Mouse (Mus musculus) C2C12 (cell line): Measurements from ENCODE around the gene Eno2. TPM values are rescaled to one million over a fixed set of nuclear protein-coding genes. Genes with fewer than 3 reads are reported as not detected.

Experiments used
- H3K27me3 ChIP-seq: one replicate; pipeline ENCODE4 v1.6.1; 2011; ENCODE audit not compliant: control insufficient read depth, insufficient read depth, insufficient read length
- H3K36me3 ChIP-seq: one replicate; pipeline ENCODE4 v1.6.1; 2011; ENCODE audit not compliant: control insufficient read depth, insufficient read depth
- H3K4me3 ChIP-seq: one replicate; pipeline ENCODE4 v1.5.1; 2011; ENCODE audit warnings: mild to moderate bottlenecking, control low read depth; ENCODE audit not compliant: poor library complexity, insufficient read depth, severe bottlenecking
- H3K79me2 ChIP-seq: one replicate; pipeline ENCODE4 v1.6.1; 2011; ENCODE audit not compliant: control insufficient read depth, insufficient read depth
- H3K79me3 ChIP-seq: one replicate; pipeline ENCODE4 v1.6.1; 2011; ENCODE audit warnings: low read depth, control low read depth
- H3ac ChIP-seq: one replicate; pipeline ENCODE3; 2011; ENCODE audit warnings: low read depth; ENCODE audit not compliant: control insufficient read depth, insufficient read length
- CEBPB ChIP-seq: IDR thresholded peaks from one replicate; pipeline ENCODE4 v1.6.1; 2011; ENCODE audit warnings: low read depth, mild to moderate bottlenecking, control low read depth, moderate library complexity
- CTCF ChIP-seq: IDR thresholded peaks from one replicate; pipeline ENCODE4 v1.5.1; 2011; ENCODE audit not compliant: control insufficient read depth, insufficient read depth, insufficient read length
- FOSL1 ChIP-seq: IDR thresholded peaks from one replicate; pipeline ENCODE4 v1.8.0; 2011; ENCODE audit warnings: mild to moderate bottlenecking, low read length; ENCODE audit not compliant: poor library complexity, insufficient read depth, severe bottlenecking
- MAX ChIP-seq: IDR thresholded peaks from one replicate; pipeline ENCODE4 v1.6.1; 2011; ENCODE audit warnings: mild to moderate bottlenecking, control low read depth
- MYOD1 ChIP-seq: IDR thresholded peaks from one replicate; pipeline ENCODE4 v1.6.1; 2011; ENCODE audit warnings: low read depth; ENCODE audit not compliant: control insufficient read depth, insufficient read length
- MYOG ChIP-seq: IDR thresholded peaks from one replicate; pipeline ENCODE4 v1.6.1; 2011; ENCODE audit not compliant: control insufficient read depth, insufficient read length; ENCODE audit errors: extremely low read depth
- USF1 ChIP-seq: IDR thresholded peaks from one replicate; pipeline ENCODE4 v1.6.1; 2011; ENCODE audit warnings: low read depth, mild to moderate bottlenecking, control low read depth, moderate library complexity
- polyA plus RNA-seq: library from polyadenylated mRNA; unstranded; fragments of >200 nt; fragmentation: generic; extraction: Trizol; gene quantifications from one replicate; pipeline ENCODE4 v1.2.1, GENCODE M21; 2012; ENCODE audit warnings: missing spikeins

The Eno2 gene
- polyA plus RNA-seq, 1 experiment = 5.5 TPM

GRCm38 (mm10) chr6:124738511-124739023 is 30.9 kb downstream of the Eno2 start, which contains the start of gene Ptpn6:
TSS of gene Ptpn6 (minus strand) at chr6:124738714.
- H3K4me3 ChIP-seq = no peak within 1 kb of the TSS
- H3ac ChIP-seq = no peak within 1 kb of the TSS
- peaks cover 10% of the 10 kb centered on the region for H3K79me2 ChIP-seq
- no peaks in the 10 kb centered on the region for H3K27me3 ChIP-seq
- H3K79me3 ChIP-seq = no peaks in the 10 kb centered on the region
- H3K36me3 ChIP-seq = peaks cover 10% of the 10 kb centered on the region
- TF ChIP-seq MYOD1 = no peak
- no peak for TF ChIP-seq MYOG
- no peak for TF ChIP-seq CTCF
- TF ChIP-seq USF1 = no peak
- no peak for TF ChIP-seq MAX
- TF ChIP-seq CEBPB = no peak
- TF ChIP-seq FOSL1 = no peak

GRCm38 (mm10) chr6:124737040-124737439 is 32.4 kb downstream of the Eno2 start:
- Histone ChIP-seq H3K36me3 (no peaks in the 10 kb centered on the region), H3K27me3 (no peaks in the 10 kb centered on the region), H3ac (no peak overlapping the region), H3K4me3 (no peak overlapping the region), H3K79me3 (no peaks in the 10 kb centered on the region), H3K79me2 (peaks cover 10% of the 10 kb centered on the region)
- TF ChIP-seq FOSL1 (no peak), MAX (no peak), USF1 (no peak), CTCF (no peak), CEBPB (no peak), MYOD1 (no peak), MYOG (no peak)

GRCm38 (mm10) chr6:124734417-124734816 is 35.1 kb downstream of the Eno2 start:
- H3K79me3 ChIP-seq = no peaks in the 10 kb centered on the region
- H3K4me3 ChIP-seq = no peak overlapping the region
- H3K27me3 ChIP-seq = no peaks in the 10 kb centered on the region
- TF ChIP-seq CTCF (no peak), MYOG (no peak), USF1 (no peak), MAX (no peak), CEBPB (no peak), MYOD1 (no peak), FOSL1 (no peak)
- H3K36me3 ChIP-seq = no peaks in the 10 kb centered on the region
- H3ac ChIP-seq = no peak overlapping the region
- peaks cover 5% of the 10 kb centered on the region for H3K79me2 ChIP-seq

GRCm38 (mm10) chr6:124732476-124733370 is 36.8 kb downstream of the Eno2 start:
- TF ChIP-seq CTCF (no peak), MAX (no peak), USF1 (no peak), CEBPB (no peak), MYOD1 (no peak), FOSL1 (no peak), MYOG (no peak)
- H3K36me3 ChIP-seq = no peaks in the 10 kb centered on the region
- H3K27me3 ChIP-seq = no peaks in the 10 kb centered on the region
- no peaks in the 10 kb centered on the region for H3K79me3 ChIP-seq
- H3K79me2 ChIP-seq = no peaks in the 10 kb centered on the region
- no peak overlapping the region for H3ac ChIP-seq
- H3K4me3 ChIP-seq = no peak overlapping the region

GRCm38 (mm10) chr6:124731038-124731437 is 38.4 kb downstream of the Eno2 start:
- Histone ChIP-seq H3K36me3 (no peaks in the 10 kb centered on the region), H3K4me3 (no peak overlapping the region), H3K27me3 (no peaks in the 10 kb centered on the region), H3K79me2 (no peaks in the 10 kb centered on the region), H3ac (no peak overlapping the region), H3K79me3 (no peaks in the 10 kb centered on the region)
- TF ChIP-seq FOSL1 (no peak), CTCF (no peak), MYOD1 (no peak), USF1 (no peak), MAX (no peak), CEBPB (no peak), MYOG (no peak)

GRCm38 (mm10) chr6:124729850-124730705 is 39.4 kb downstream of the Eno2 start:
- Histone ChIP-seq H3K27me3 (no peaks in the 10 kb centered on the region), H3K36me3 (no peaks in the 10 kb centered on the region), H3ac (no peak overlapping the region), H3K79me3 (no peaks in the 10 kb centered on the region), H3K4me3 (no peak overlapping the region), H3K79me2 (no peaks in the 10 kb centered on the region)
- TF ChIP-seq CTCF (no peak), MYOD1 (no peak), FOSL1 (no peak), USF1 (no peak), MYOG (no peak), CEBPB (no peak), MAX (no peak)
